Mouse (Mus musculus) brown adipose tissue, adult 24 weeks (tissue): ENCODE data around the gene Vmn1r181. TPM values are rescaled to one million over a fixed set of nuclear protein-coding genes. Genes with fewer than 3 reads are reported as not detected.
"Not testable (repeated sequence)": the region's sequence is repeated elsewhere in the genome, so short reads cannot be mapped to it uniquely, and the experiment has no call there.

ENCODE experiments used
- H3K27ac ChIP-seq: fragments of 200-500 bp; replicated peaks from 2 replicates; pipeline ENCODE4 v1.5.1; 2012; ENCODE audit warnings: low read depth, mild to moderate bottlenecking, low read length
- H3K4me1 ChIP-seq: fragments of 200-500 bp; 2 replicates; pipeline ENCODE4 v1.6.1; 2012; ENCODE audit warnings: low read length, mixed read lengths; ENCODE audit not compliant: control insufficient read depth, insufficient read depth, insufficient read length
- H3K4me3 ChIP-seq: fragments of 200-500 bp; 2 replicates; pipeline ENCODE4 v1.5.1; 2012; ENCODE audit warnings: low read depth, mild to moderate bottlenecking, low read length, moderate library complexity; ENCODE audit not compliant: insufficient read depth
- polyA plus RNA-seq: library from polyadenylated mRNA; stranded (reverse); fragments of >200 nt; gene quantifications from 2 replicates; pipeline ENCODE4 v1.2.4, GENCODE M21; 2012; ENCODE audit not compliant: missing spikeins, insufficient read depth, insufficient read length

Gene Vmn1r181
- not detected in 2 replicates for polyA plus RNA-seq

- not testable (repeated sequence) for H3K27ac ChIP-seq, H3K4me1 ChIP-seq, H3K4me3 ChIP-seq
These were observed at the start of gene Vmn1r181 for GRCm38 (mm10) chr7:23974315-23974714. TSS of gene Vmn1r181 (plus strand) at chr7:23974615.

DNA sequence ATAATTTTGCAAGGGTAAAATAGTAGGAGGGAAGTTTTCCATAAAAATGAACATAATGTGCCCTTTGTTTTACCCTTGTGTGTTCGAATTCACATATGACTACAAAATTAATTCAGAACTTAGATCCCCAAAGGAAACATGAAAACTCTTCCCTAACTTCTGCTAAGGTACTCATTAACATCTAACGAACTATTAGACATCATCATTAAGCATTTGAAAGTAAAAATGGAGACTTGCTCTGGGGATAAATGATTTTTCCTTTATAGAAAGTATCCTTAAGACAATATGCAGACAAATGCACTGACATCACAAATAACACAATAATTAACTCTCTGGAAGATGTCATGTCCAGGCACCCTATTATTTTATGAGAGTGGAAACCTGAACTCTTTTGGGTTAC, 47.7 kb upstream of the Vmn1r181 start, which contains the start of gene Vmn1r179:
Gene Vmn1r179 (plus strand): TSS at position 301 of the 400 bp plus-strand sequence.
- H3K4me1 ChIP-seq: no peaks in the 10 kb centered on the region
- no peak within 1 kb of the TSS for H3K27ac ChIP-seq
- no peak within 1 kb of the TSS for H3K4me3 ChIP-seq

GRCm38 (mm10) chr7:23950332-23950731, 24.1 kb upstream of the Vmn1r181 start, which contains the start of gene Vmn1r180:
TSS of gene Vmn1r180 (plus strand) at chr7:23950632.
- H3K4me3 ChIP-seq: no peak within 1 kb of the TSS
- H3K27ac ChIP-seq: no peak within 1 kb of the TSS

GRCm38 (mm10) chr7:23968044-23968443, 6.4 kb upstream of the Vmn1r181 start:
- not testable (repeated sequence) for H3K4me1 ChIP-seq, H3K4me3 ChIP-seq, H3K27ac ChIP-seq

More at GRCm38 (mm10) chr7:23950332-23950731, 24.1 kb upstream of the Vmn1r181 start, which contains the start of gene Vmn1r180:
- no peaks in the 10 kb centered on the region for H3K4me1 ChIP-seq

- Histone ChIP-seq H3K4me1 (no peaks in the 10 kb centered on the region), H3K27ac (no peak within 1 kb of the TSS)
These were observed 27.0 kb downstream of the Vmn1r181 start, which contains the start of gene V1rd19 for GRCm38 (mm10) chr7:24001391-24001790. TSS of gene V1rd19 (plus strand) at chr7:24001691.

More at GRCm38 (mm10) chr7:24001391-24001790, 27.0 kb downstream of the Vmn1r181 start, which contains the start of gene V1rd19:
- no peak within 1 kb of the TSS for H3K4me3 ChIP-seq

Other genes with a start within 250 kb of the Vmn1r181 start
- not detected in 2 replicates for gene Vmn1r174, start 222.3 kb upstream of the Vmn1r181 start, polyA plus RNA-seq
- gene Vmn1r175, start 164.0 kb upstream of the Vmn1r181 start, polyA plus RNA-seq: not detected in 2 replicates
- not detected in 2 replicates for gene Vmn1r176, start 137.2 kb upstream of the Vmn1r181 start, polyA plus RNA-seq
- gene Vmn1r177, start 108.2 kb upstream of the Vmn1r181 start, polyA plus RNA-seq: not detected in 2 replicates
- not detected in 2 replicates for gene Vmn1r178, start 82.6 kb upstream of the Vmn1r181 start, polyA plus RNA-seq
- not detected in 2 replicates for gene Vmn1r179, start 47.6 kb upstream of the Vmn1r181 start, polyA plus RNA-seq
- gene Vmn1r180, start 24.0 kb upstream of the Vmn1r181 start, polyA plus RNA-seq: not detected in 2 replicates
- gene V1rd19, start 27.1 kb downstream of the Vmn1r181 start, polyA plus RNA-seq: not detected in 2 replicates
- gene Vmn1r183, start 78.6 kb downstream of the Vmn1r181 start, polyA plus RNA-seq: not detected in 2 replicates
- 11.1 and 11.7 TPM in 2 replicates for gene Zfp180, start 107.3 kb downstream of the Vmn1r181 start, polyA plus RNA-seq
- gene Zfp112, start 137.7 kb downstream of the Vmn1r181 start, polyA plus RNA-seq: 1.4 and 1.5 TPM in 2 replicates
- 2.4 and 4.4 TPM in 2 replicates for gene Zfp235, start 159.6 kb downstream of the Vmn1r181 start, polyA plus RNA-seq
- gene Zfp114, start 200.4 kb downstream of the Vmn1r181 start, polyA plus RNA-seq: not detected in 2 replicates
- 1.5 and 1.7 TPM in 2 replicates for gene Zfp111, start 236.8 kb downstream of the Vmn1r181 start, polyA plus RNA-seq